Mouse (Mus musculus) monocyte, adult 5-6 weeks (primary cell): ENCODE measurements around the gene Apobec1. TPM values are rescaled to one million over a fixed set of nuclear protein-coding genes. Genes with fewer than 3 reads are reported as not detected.
A peak's percentile ranks its signal among the peaks of the same experiment; 100 is the strongest.
"Not testable (repeated sequence)": the region's sequence is repeated elsewhere in the genome, so short reads cannot be mapped to it uniquely, and the experiment has no call there.

Source experiments
- ATAC-seq: fragments of 153-309, 156-312 bp; replicated peaks from 2 replicates; pipeline ENCODE4 v1.8.0; 2017; ENCODE audit warnings: mild to moderate bottlenecking; ENCODE audit not compliant: low TSS enrichment, insufficient number of reproducible peaks, severe bottlenecking, poor library complexity, low FRiP score
- total RNA-seq: library from RNA; stranded (forward); fragments of 200-1000, 200-491, 200-594 nt; gene quantifications from 3 replicates; pipeline ENCODE4 v1.2.3, GENCODE M21; 2017

The Apobec1 gene
- total RNA-seq, 1 experiment from 2014 or later: 170 TPM

GRCm38 (mm10) chr6:122608434-122609376 lies 6.5 kb upstream of the Apobec1 start:
- ATAC-seq: no peak

- ATAC-seq: no peak
Observed at GRCm38 (mm10) chr6:122607700-122608099, 5.5 kb upstream of the Apobec1 start.

- ATAC-seq: no peak
Observed at GRCm38 (mm10) chr6:122606661-122607060, 4.4 kb upstream of the Apobec1 start.

GRCm38 (mm10) chr6:122605483-122605882 lies 3.2 kb upstream of the Apobec1 start:
- no peak for ATAC-seq

- ATAC-seq: peak; percentile 41; the same call in 1 of the 2 replicates
Observed at GRCm38 (mm10) chr6:122604260-122604659, 2.0 kb upstream of the Apobec1 start.

- no peak for ATAC-seq
Observed at GRCm38 (mm10) chr6:122602992-122603322, 713 bp upstream of the Apobec1 start.

GRCm38 (mm10) chr6:122601615-122602014 lies 629 bp downstream of the Apobec1 start:
- ATAC-seq: no peak

- no peak for ATAC-seq
Observed at GRCm38 (mm10) chr6:122601031-122601430, 1.2 kb downstream of the Apobec1 start.

- no peak for ATAC-seq
Observed at GRCm38 (mm10) chr6:122600066-122600646, 2.1 kb downstream of the Apobec1 start.

- ATAC-seq: no peak
Observed at GRCm38 (mm10) chr6:122599054-122599737, 3.0 kb downstream of the Apobec1 start.

GRCm38 (mm10) chr6:122598436-122598835 lies 3.8 kb downstream of the Apobec1 start:
- ATAC-seq: no peak; the same call in 1 of the 2 replicates

GRCm38 (mm10) chr6:122598014-122598413 lies 4.2 kb downstream of the Apobec1 start:
- ATAC-seq: peak; percentile 37; the same call in 1 of the 2 replicates

- no peak for ATAC-seq
Observed at GRCm38 (mm10) chr6:122596608-122597007, 5.6 kb downstream of the Apobec1 start.

- ATAC-seq: no peak
Observed at GRCm38 (mm10) chr6:122595637-122596036, 6.6 kb downstream of the Apobec1 start.

- ATAC-seq: no peak
Observed at GRCm38 (mm10) chr6:122592905-122593304, 9.3 kb downstream of the Apobec1 start.

- ATAC-seq: no peak
Observed at GRCm38 (mm10) chr6:122591027-122591758, 11.1 kb downstream of the Apobec1 start.

GRCm38 (mm10) chr6:122579086-122579485 lies 23.2 kb downstream of the Apobec1 start:
- no peak for ATAC-seq

- ATAC-seq: no peak
Observed at GRCm38 (mm10) chr6:122577030-122577429, 25.2 kb downstream of the Apobec1 start.

- not testable (repeated sequence) for ATAC-seq
Observed at GRCm38 (mm10) chr6:122575037-122575436, 27.2 kb downstream of the Apobec1 start.
